Mouse (Mus musculus) ES-Bruce4 (cell line): ENCODE measurements around the gene Mks1.

Experiments
- CTCF ChIP-seq: IDR thresholded peaks from one replicate; pipeline ENCODE4 v1.8.1; 2011; ENCODE audit warnings: low read depth, low read length
- EP300 ChIP-seq: IDR thresholded peaks from 2 replicates; pipeline ENCODE4 v1.6.1; 2011; ENCODE audit warnings: low read depth, low read length; ENCODE audit not compliant: insufficient read depth
- POLR2A ChIP-seq: IDR thresholded peaks from one replicate; pipeline ENCODE4 v1.8.1; 2011; ENCODE audit warnings: low read length; ENCODE audit not compliant: insufficient read depth

DNA sequence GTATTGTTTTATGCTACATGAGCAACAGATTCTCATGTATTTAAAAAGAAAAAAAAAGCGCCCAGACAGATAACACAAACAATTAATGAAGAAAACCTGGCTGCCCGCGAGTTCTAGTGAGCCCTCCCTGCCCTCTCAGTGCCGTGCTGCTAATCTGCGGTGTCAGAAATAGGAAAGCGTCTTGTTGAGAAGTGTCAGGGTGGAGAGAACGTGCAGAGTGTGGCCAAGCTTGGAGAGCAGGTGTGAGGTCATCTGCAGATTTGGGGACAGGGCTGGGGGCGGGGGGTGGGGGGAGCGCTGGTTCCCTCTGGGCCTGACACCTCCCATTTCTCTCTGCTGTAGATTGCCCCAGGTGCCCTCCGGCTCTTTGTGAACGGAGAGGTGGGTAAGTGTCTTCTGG is 6.3 kb downstream of the Mks1 start:
- no peak for TF ChIP-seq POLR2A
- TF ChIP-seq CTCF: no peak
- no peak for TF ChIP-seq EP300
